In genomic region chr5:114861730-114862129, GRCm38 (mm10) we compare ENCODE assay signal across 39 mouse cellular contexts. TPM values are rescaled to one million over a fixed set of nuclear protein-coding genes. Genes with fewer than 3 reads are reported as not detected.
A peak's percentile ranks its signal among the peaks of the same experiment; 100 is the strongest.
DNase-seq lines count a peak whose midpoint lies in the region; ATAC-seq and TF ChIP-seq lines count a peak whose summit lies in the region.
"Had no signal": no experiment of that assay in that cellular context is flagged by ENCODE, and none has a peak within 500 bp of the region (broad histone marks: within the 10 kb centered on the region; RNA-seq: fewer than 3 reads in every experiment).

No protein-coding gene starts in this region.

- no peak overlapping the region for H3K27ac ChIP-seq in liver, postnatal 0 days (ENCODE audit: low read depth)
- H3K27ac ChIP-seq in hindbrain, embryonic 14.5 days: no peak overlapping the region
- H3K27ac ChIP-seq: forebrain, embryonic 15.5 days; hindbrain, embryonic 15.5 days; kidney, postnatal 0 days; limb, embryonic 13.5 days; liver, embryonic 14.5 days; lung, embryonic 15.5 days had no signal

- 0 out of 2 replicates have a peak, but pooled peaks cover 10% of the 10 kb centered on the region for H3K27me3 ChIP-seq in liver, postnatal 0 days (ENCODE audit: insufficient read depth, low read length)
- H3K27me3 ChIP-seq in hindbrain, embryonic 14.5 days (ENCODE audit: control insufficient read depth, insufficient read depth, low read length): no peaks in the 10 kb centered on the region
- H3K27me3 ChIP-seq: forebrain, embryonic 15.5 days; hindbrain, embryonic 15.5 days had no signal

- 51% methylated on average over 6 of the region's 6 CpGs for WGBS in liver, postnatal 0 days (ENCODE audit: insufficient replicate concordance)
- WGBS in hindbrain, embryonic 14.5 days: 71% methylated on average over 6 of the region's 6 CpGs

- no peak overlapping the region for H3K4me3 ChIP-seq in liver, postnatal 0 days (ENCODE audit: low read depth, low read length)
- H3K4me3 ChIP-seq in hindbrain, embryonic 14.5 days (replicated peaks; ENCODE audit: low read length): no peak overlapping the region
- H3K4me3 ChIP-seq: forebrain, embryonic 15.5 days; hindbrain, embryonic 15.5 days; limb, embryonic 13.5 days; lung, embryonic 15.5 days had no signal

- H3K36me3 ChIP-seq in liver, postnatal 0 days (replicated peaks; ENCODE audit: insufficient read depth, low read length): no peaks in the 10 kb centered on the region
- H3K36me3 ChIP-seq in hindbrain, embryonic 14.5 days (replicated peaks; ENCODE audit: control insufficient read depth, insufficient read depth): no peaks in the 10 kb centered on the region
- H3K36me3 ChIP-seq: forebrain, embryonic 15.5 days; G1E; hindbrain, embryonic 15.5 days; limb, embryonic 13.5 days; lung, embryonic 15.5 days had no signal

- peaks cover 4% of the 10 kb centered on the region; the same call in 1 of the 2 replicates for H3K4me1 ChIP-seq in liver, postnatal 0 days (ENCODE audit: insufficient read depth)
- H3K4me1 ChIP-seq in hindbrain, embryonic 14.5 days (replicated peaks; ENCODE audit: control insufficient read depth, insufficient read depth, low read length): no peaks in the 10 kb centered on the region
- H3K4me1 ChIP-seq: limb, embryonic 13.5 days had no signal

- 0 out of 2 replicates have a peak overlapping the region, but pooled peaks have one; percentile 21 for H3K9ac ChIP-seq in liver, postnatal 0 days (replicated peaks)
- no peak overlapping the region for H3K9ac ChIP-seq in hindbrain, embryonic 14.5 days
- H3K9ac ChIP-seq: forebrain, embryonic 15.5 days; hindbrain, embryonic 15.5 days; limb, embryonic 13.5 days; liver, embryonic 14.5 days; lung, embryonic 15.5 days had no signal

- no peaks in the 10 kb centered on the region for H3K9me3 ChIP-seq in liver, postnatal 0 days (ENCODE audit: low read length)
- H3K9me3 ChIP-seq in hindbrain, embryonic 14.5 days (ENCODE audit: control insufficient read depth, low read length): no peaks in the 10 kb centered on the region
- H3K9me3 ChIP-seq: forebrain, embryonic 15.5 days; G1E; hindbrain, embryonic 15.5 days; limb, embryonic 13.5 days; lung, embryonic 15.5 days had no signal

- no peak overlapping the region for H3K4me2 ChIP-seq in liver, postnatal 0 days (ENCODE audit: low read depth, low read length)
- no peak overlapping the region for H3K4me2 ChIP-seq in hindbrain, embryonic 14.5 days (replicated peaks)
- H3K4me2 ChIP-seq: forebrain, embryonic 15.5 days; heart, embryonic 11.5 days; hindbrain, embryonic 15.5 days; limb, embryonic 13.5 days; lung, embryonic 15.5 days; midbrain, embryonic 11.5 days had no signal

- ATAC-seq in liver, postnatal 0 days: peak; percentile 62
- ATAC-seq in hindbrain, embryonic 14.5 days (ENCODE audit: low FRiP score): no peak
- ATAC-seq: forebrain, embryonic 15.5 days; inflammation-experienced regulatory T-cells, adult 6 months; midbrain, embryonic 16.5 days had no signal

- TF ChIP-seq CTCF in liver, postnatal 0 days (IDR thresholded peaks at IDR 0.05; ENCODE audit: low read depth): no peak

- TF ChIP-seq EP300 in liver, postnatal 0 days (IDR thresholded peaks at IDR 0.05; ENCODE audit: low read depth): no peak

- peak; percentile 40 for DNase-seq in adrenal gland, postnatal 14 days
- DNase-seq in adrenal gland, postnatal 4 days (ENCODE audit: low spot score in 2 of 2): no peak
- DNase-seq in liver, postnatal 0 days: no peak
- DNase-seq in liver: no peak
- DNase-seq in kidney, postnatal 10 days: peak; percentile 40
- DNase-seq in yolk sac, embryonic 10.5 days (ENCODE audit: low spot score): peak; percentile 20
- DNase-seq in ovary, postnatal 10 days (ENCODE audit: low spot score): no peak
- DNase-seq in hindbrain, embryonic 14.5 days (ENCODE audit: low spot score): no peak
- DNase-seq: cerebellum, adult 2 months; cerebellum, postnatal 25 days; gastrocnemius, postnatal 36 days; heart, adult 18-20 months; lung, postnatal 36 days; right cerebral cortex, adult 18-20 months; right cerebral cortex, postnatal 4 days had no signal

RNA-seq across cellular contexts. Expression of gene Gm9936, which starts 3.2 kb away (rescaled TPM):
- total RNA-seq in adrenal gland, postnatal 14 days (2021): not detected in 2 replicates
- total RNA-seq in adrenal gland, postnatal 4 days (2021): under 1 TPM; 0.14 to 0.17 TPM
- not detected in 2 replicates for polyA plus RNA-seq in liver, postnatal 0 days (2015; fragmentation: Nextera tagmentation; extraction: Ambion mirVana)
- 2.6 and 3.0 TPM in 2 replicates for polyA plus RNA-seq in hindbrain, embryonic 14.5 days (2014; fragmentation: Nextera tagmentation; extraction: Ambion mirVana)
- total RNA-seq: adrenal gland, postnatal 36 days; gastrocnemius, adult 18-20 months; gastrocnemius, postnatal 36 days; heart, adult 18-20 months; hematopoietic stem cell, adult 5-6 weeks; megakaryocyte, adult 5-6 weeks had no signal
- polyA plus RNA-seq: G1E; heart, embryonic 11.5 days; heart, embryonic 16.5 days; inflammation-experienced regulatory T-cells, adult 6 months; kidney, postnatal 0 days; liver, embryonic 14.5 days; lung, embryonic 15.5 days; spleen, adult 2 months had no signal

RNA-seq across cellular contexts. Expression of gene 4930519G04Rik, which starts 8.3 kb away (rescaled TPM):
- total RNA-seq in adrenal gland, postnatal 14 days (2021): not detected in 2 replicates
- total RNA-seq in adrenal gland, postnatal 4 days (2021): not detected
- polyA plus RNA-seq in liver, postnatal 0 days (2015; fragmentation: Nextera tagmentation; extraction: Ambion mirVana): not detected in 2 replicates
- polyA plus RNA-seq in hindbrain, embryonic 14.5 days (2014; fragmentation: Nextera tagmentation; extraction: Ambion mirVana): not detected in 2 replicates
- total RNA-seq: adrenal gland, postnatal 36 days; G1E; gastrocnemius, adult 18-20 months; gastrocnemius, postnatal 36 days; heart, adult 18-20 months; layer of hippocampus, adult 8-10 months; layer of hippocampus, postnatal 25 days; left cerebral cortex, adult 8-10 months; left cerebral cortex, postnatal 36 days had no signal
- polyA plus RNA-seq: cerebellum, adult 2 months; embryonic facial prominence, embryonic 11.5 days; forebrain, embryonic 15.5 days; frontal cortex, adult 2 months; G1E; heart, embryonic 11.5 days; heart, embryonic 16.5 days; hindbrain, embryonic 15.5 days; inflammation-experienced regulatory T-cells, adult 6 months; kidney, postnatal 0 days; limb, embryonic 13.5 days; liver, embryonic 14.5 days; lung, embryonic 15.5 days; midbrain, embryonic 11.5 days; midbrain, embryonic 16.5 days; neural tube, embryonic 11.5 days had no signal

RNA-seq across cellular contexts. Expression of gene Oasl2, which starts 35.0 kb away (rescaled TPM):
- total RNA-seq in adrenal gland, postnatal 14 days (2021): 6.5 and 7.7 TPM in 2 replicates
- total RNA-seq in adrenal gland, postnatal 4 days (2021): 10 to 100 TPM in 1 of 2 experiments, 1 to 10 TPM in 1; 9.9 to 12.2 TPM
- 7.8 and 10.1 TPM in 2 replicates for polyA plus RNA-seq in liver, postnatal 0 days (2015; fragmentation: Nextera tagmentation; extraction: Ambion mirVana)
- 3.7 and 5.0 TPM in 2 replicates for polyA plus RNA-seq in hindbrain, embryonic 14.5 days (2014; fragmentation: Nextera tagmentation; extraction: Ambion mirVana)
- polyA plus RNA-seq: G1E had no signal

RNA-seq across cellular contexts. Expression of gene 1500011B03Rik, which starts 38.5 kb away (rescaled TPM):
- total RNA-seq in adrenal gland, postnatal 14 days (2021): 36.8 and 43.6 TPM in 2 replicates
- 10 to 100 TPM; 88.4 to 91.9 TPM for total RNA-seq in adrenal gland, postnatal 4 days (2021)
- 31.2 and 32.5 TPM in 2 replicates for polyA plus RNA-seq in liver, postnatal 0 days (2015; fragmentation: Nextera tagmentation; extraction: Ambion mirVana)
- 290 and 308 TPM in 2 replicates for polyA plus RNA-seq in hindbrain, embryonic 14.5 days (2014; fragmentation: Nextera tagmentation; extraction: Ambion mirVana)

Comparison
In these comparisons a context has a peak if more than half of its experiments do, and no peak if none do; other contexts are left out.
1. DNase-seq: peak in adrenal gland, postnatal 14 days (single experiment), kidney, postnatal 10 days (single experiment) and yolk sac, embryonic 10.5 days (single experiment); none in adrenal gland, postnatal 4 days (0 of 2), liver, postnatal 0 days (single experiment), liver (single experiment), ovary, postnatal 10 days (single experiment) and hindbrain, embryonic 14.5 days (single experiment).